Comparison of ENCODE assay signal across 23 mouse cellular contexts in genomic region chr11:96843627-96844026, GRCm38 (mm10). TPM values are rescaled to one million over a fixed set of nuclear protein-coding genes. Genes with fewer than 3 reads are reported as not detected.
A peak's percentile ranks its signal among the peaks of the same experiment; 100 is the strongest.
DNase-seq lines count a peak whose midpoint lies in the region; TF ChIP-seq lines count a peak whose summit lies in the region.
"Had no signal": no experiment of that assay in that cellular context is flagged by ENCODE, and none has a peak within 500 bp of the region (broad histone marks: within the 10 kb centered on the region; RNA-seq: fewer than 3 reads in every experiment).

No protein-coding gene starts in this region.

- H3K9me3 ChIP-seq in CH12.LX (replicated peaks; ENCODE audit: low read length), result peaks cover 6% of the 10 kb centered on the region
- no peaks in the 10 kb centered on the region for H3K9me3 ChIP-seq in ES-E14 (ENCODE audit: control insufficient read depth, insufficient read depth, low read depth, low read length)
- H3K9me3 ChIP-seq in MEL (replicated peaks; ENCODE audit: insufficient read depth, low read length), result no peaks in the 10 kb centered on the region
- H3K9me3 ChIP-seq: G1E had no signal

- in situ Hi-C loops in CH12.LX (cut with MboI; ENCODE audit: low pct_ligation_motif_present, low pct_unique_long_range_greater_than_20kb, low sequenced_read_pairs), result no loop called here
- in situ Hi-C loops in ES-E14 (cut with MboI; ENCODE audit: low sequenced_read_pairs in 2 of 2, unreplicated experiment in 2 of 2), result no loop called here

- H3K4me1 ChIP-seq in CH12.LX (ENCODE audit: control insufficient read depth in 1 of 2, insufficient read depth in 2 of 2), result peaks cover under 1 to 5% of the 10 kb centered on the region in 2 experiments
- H3K4me1 ChIP-seq in ES-E14 (ENCODE audit: control insufficient read depth in 2 of 2, insufficient read depth in 2 of 2, low read length in 2 of 2, poor library complexity in 1 of 2), result peaks cover 0 to 7% of the 10 kb centered on the region in 2 experiments; a peak in 1 of 4 replicates
- H3K4me1 ChIP-seq in MEL (ENCODE audit: control insufficient read depth in 1 of 2, insufficient read depth in 2 of 2, low read length in 2 of 2), result no peaks in the 10 kb centered on the region

- TF ChIP-seq POLR2A in CH12.LX (IDR thresholded peaks at IDR 0.05; ENCODE audit: low read depth, low read length), result no peak
- no peak for TF ChIP-seq POLR2A in MEL (IDR thresholded peaks at IDR 0.05; ENCODE audit: control insufficient read depth in 1 of 2, insufficient read depth in 1 of 2, low read depth in 1 of 2, low read length in 2 of 2, poor library complexity in 1 of 2)

- H3K27me3 ChIP-seq in CH12.LX (replicated peaks) (peaks cover 9% of the 10 kb centered on the region), MEL (ENCODE audit: control insufficient read depth in 1 of 2, insufficient read depth in 2 of 2, low read length in 2 of 2) (peaks cover 9 to 14% of the 10 kb centered on the region in 2 experiments)
- H3K27me3 ChIP-seq: Patski had no signal

- H3K79me2 ChIP-seq in CH12.LX (replicated peaks; ENCODE audit: control insufficient read depth, extremely low read depth, insufficient read depth, poor library complexity, severe bottlenecking) (no peaks in the 10 kb centered on the region), MEL (ENCODE audit: control insufficient read depth, insufficient read depth, low read length, poor library complexity) (no peaks in the 10 kb centered on the region)

- H3K4me3 ChIP-seq in CH12.LX (replicated peaks in 1 of 3; ENCODE audit: low read depth in 2 of 3, low read length in 2 of 3, poor library complexity in 1 of 3) (no peak overlapping the region), ES-E14 (ENCODE audit: insufficient read depth in 1 of 2, low read depth in 1 of 2, low read length in 2 of 2, poor library complexity in 1 of 2, severe bottlenecking in 1 of 2) (no peak overlapping the region), MEL (ENCODE audit: control insufficient read depth in 1 of 2, insufficient read depth in 1 of 2, low read depth in 2 of 2, low read length in 2 of 2) (no peak overlapping the region)

- TF ChIP-seq EP300 in CH12.LX (IDR thresholded peaks at IDR 0.05; ENCODE audit: low read length) (no peak), MEL (IDR thresholded peaks at IDR 0.05; ENCODE audit: low read depth in 1 of 2, low read length in 2 of 2) (no peak)

- no peak overlapping the region for H3K4me2 ChIP-seq in CH12.LX (ENCODE audit: insufficient read depth, low read depth, poor library complexity, severe bottlenecking)

- TF ChIP-seq RAD21 in CH12.LX (IDR thresholded peaks at IDR 0.05; ENCODE audit: low read depth, low read length) (no peak), MEL (IDR thresholded peaks at IDR 0.05; ENCODE audit: low read depth, low read length) (no peak)

- TF ChIP-seq CTCF in CH12.LX (conservative IDR thresholded peaks at IDR 0.05 in 1 of 2, IDR thresholded peaks at IDR 0.05 in 1 of 2; ENCODE audit: low read depth in 2 of 2, low read length in 2 of 2) (no peak), MEL (IDR thresholded peaks at IDR 0.05 in 2 of 3, conservative IDR thresholded peaks at IDR 0.05 in 1 of 3; ENCODE audit: control insufficient read depth in 1 of 3, insufficient read depth in 1 of 3, low read depth in 2 of 3, low read length in 3 of 3, poor library complexity in 1 of 3, severe bottlenecking in 1 of 3) (no peak)

- no peak for DNase-seq in CH12.LX (ENCODE audit: extremely low read depth)
- no peak for DNase-seq in ES-E14 (ENCODE audit: low read depth, low spot score)
- no peak for DNase-seq in MEL (ENCODE audit: low read depth, low spot score)
- DNase-seq in heart, adult 11 months, result no peak
- no peak for DNase-seq in cerebellum, postnatal 25 days
- DNase-seq in layer of hippocampus, adult 9-10 months (ENCODE audit: low spot score), result no peak
- DNase-seq: adrenal gland, adult 2 months; adrenal gland, adult 8-10 months; adrenal gland, postnatal 10 days; adrenal gland, postnatal 14 days; adrenal gland, postnatal 25 days; adrenal gland, postnatal 36 days; B cell, adult 2 months; cerebellum, adult 11 months; cerebellum, adult 11-12 months; cerebellum, adult 18-20 months; cerebellum, adult 2 months; cerebellum, adult 8-10 months; cerebellum, adult 9-10 months had no signal

- H3K36me3 ChIP-seq in CH12.LX (replicated peaks in 1 of 2; ENCODE audit: control insufficient read depth in 1 of 2, insufficient read depth in 1 of 2, low read length in 1 of 2) (no peaks in the 10 kb centered on the region), ES-E14 (ENCODE audit: control insufficient read depth, insufficient read depth, low read length, poor library complexity, severe bottlenecking) (no peaks in the 10 kb centered on the region), MEL (ENCODE audit: control insufficient read depth in 1 of 2, insufficient read depth in 2 of 2, low read length in 2 of 2) (no peaks in the 10 kb centered on the region)
- H3K36me3 ChIP-seq: G1E had no signal

- H3K9ac ChIP-seq in CH12.LX (ENCODE audit: insufficient read depth, low read depth) (no peak overlapping the region), ES-E14 (ENCODE audit: insufficient read depth, low read depth, low read length, poor library complexity, severe bottlenecking) (no peak overlapping the region), MEL (ENCODE audit: control insufficient read depth, low read depth, low read length, poor library complexity, severe bottlenecking) (no peak overlapping the region)

- no peak overlapping the region for H3K27ac ChIP-seq in CH12.LX (ENCODE audit: insufficient read depth, low read depth)
- no peak overlapping the region; the same call in 1 of the 2 replicates for H3K27ac ChIP-seq in ES-E14 (ENCODE audit: insufficient read depth, low read depth, low read length, poor library complexity, severe bottlenecking)
- H3K27ac ChIP-seq in MEL (ENCODE audit: control insufficient read depth, low read depth, low read length), result no peak overlapping the region

- dilution Hi-C loops in CH12.LX (cut with MboI; ENCODE audit: extremely low pct_ligation_motif_present, extremely low pct_unique_long_range_greater_than_20kb, low sequenced_read_pairs), result no loop called here

TF ChIP-seq in CH12.LX, 34 proteins besides CTCF, POLR2A, EP300 and RAD21:
- no peak for TF ChIP-seq ZC3H11A (IDR thresholded peaks at IDR 0.05; ENCODE audit: low read depth, low read length)
- no peak for TF ChIP-seq KAT2A (IDR thresholded peaks at IDR 0.05; ENCODE audit: insufficient replicate concordance, low read length)
- no peak for TF ChIP-seq ELF1 (IDR thresholded peaks at IDR 0.05; ENCODE audit: low read depth, low read length)
- TF ChIP-seq RCOR1 (conservative IDR thresholded peaks at IDR 0.05; ENCODE audit: low read depth, low read length), result no peak
- no peak for TF ChIP-seq POLR2AphosphoS2 (IDR thresholded peaks at IDR 0.05; ENCODE audit: low read depth, low read length)
- TF ChIP-seq ZNF384 (IDR thresholded peaks at IDR 0.05; ENCODE audit: low read depth, low read length), result peak; percentile 59; the same call in 1 of the 2 replicates
- no peak for TF ChIP-seq TBP (conservative IDR thresholded peaks at IDR 0.05; ENCODE audit: low read depth, low read length)

TF ChIP-seq in ES-E14, 5 proteins besides CTCF, POLR2A, EP300 and RAD21:
- TF ChIP-seq HCFC1 (IDR thresholded peaks at IDR 0.05; ENCODE audit: borderline replicate concordance, insufficient read depth, low read length), result no peak
- TF ChIP-seq CHD2 (IDR thresholded peaks at IDR 0.05; ENCODE audit: low read depth, low read length), result no peak
- peak; percentile 80 for TF ChIP-seq ZNF384 (IDR thresholded peaks at IDR 0.05; ENCODE audit: low read depth, low read length)
- TF ChIP-seq MAFK (IDR thresholded peaks at IDR 0.05; ENCODE audit: insufficient read depth, low read depth, low read length), result no peak
- TF ChIP-seq ZC3H11A (IDR thresholded peaks at IDR 0.05; ENCODE audit: borderline replicate concordance, low read depth, low read length), result no peak
TF ChIP-seq in ES-E14: peak in this region for 1.

TF ChIP-seq in MEL, 35 proteins besides CTCF, POLR2A, EP300 and RAD21:
- TF ChIP-seq GABPA (IDR thresholded peaks at IDR 0.05; ENCODE audit: low read depth, low read length) (no peak), MXI1 (IDR thresholded peaks at IDR 0.05; ENCODE audit: low read depth, low read length) (no peak), ZNF384 (IDR thresholded peaks at IDR 0.05; ENCODE audit: low read depth, low read length) (peak; percentile 64)

RNA-seq across cellular contexts. Expression of gene Copz2, which starts 6.0 kb away (rescaled TPM):
- 1.3 and 4.1 TPM in 2 replicates for total RNA-seq in CH12.LX (2012; rRNA removed)
- total RNA-seq in CH12.LX (2014; rRNA removed), result 0.28 and 0.35 TPM in 2 replicates
- 0.87 and 0.99 TPM in 2 replicates for polyA plus RNA-seq in CH12.LX (2012; ENCODE audit: insufficient read length, low read depth)
- total RNA-seq in ES-E14 (2012; rRNA removed), result 2.5 and 5.5 TPM in 2 replicates
- total RNA-seq in MEL (2012; rRNA removed), result 0.95 and 2.1 TPM in 2 replicates
- polyA plus RNA-seq in MEL (2012; ENCODE audit: insufficient read depth in 1 of 2, insufficient read length in 2 of 2, low read depth in 1 of 2, low replicate concordance in 2 of 2, missing spikeins in 1 of 2), result 1 to 10 TPM in 1 of 2 experiments, not detected in 1; 6.3 TPM
- polyA plus RNA-seq: activated CD4-positive, CD25-positive, alpha-beta regulatory T cell, adult 4 months; CD4-positive, CD25-positive, alpha-beta regulatory T cell, adult 4 months had no signal

RNA-seq across cellular contexts. Expression of gene Nfe2l1, which starts 13.9 kb away (rescaled TPM):
- total RNA-seq in CH12.LX (2012; rRNA removed) (113 and 169 TPM in 2 replicates), CH12.LX (2014; rRNA removed) (61.1 and 77.7 TPM in 2 replicates), ES-E14 (2012; rRNA removed) (166 and 208 TPM in 2 replicates), MEL (2012; rRNA removed) (44.8 and 47.0 TPM in 2 replicates)
- polyA plus RNA-seq in CH12.LX (2012; ENCODE audit: insufficient read length, low read depth) (145 and 182 TPM in 2 replicates), MEL (2012; ENCODE audit: insufficient read depth in 1 of 2, insufficient read length in 2 of 2, low read depth in 1 of 2, low replicate concordance in 2 of 2, missing spikeins in 1 of 2) (10 to 100 TPM; 37.5 to 66.5 TPM)

RNA-seq across cellular contexts. Expression of gene Cbx1, which starts 54.7 kb away (rescaled TPM):
- total RNA-seq in CH12.LX (2012; rRNA removed) (144 and 163 TPM in 2 replicates), CH12.LX (2014; rRNA removed) (115 and 138 TPM in 2 replicates), ES-E14 (2012; rRNA removed) (112 and 153 TPM in 2 replicates), MEL (2012; rRNA removed) (132 and 135 TPM in 2 replicates)
- polyA plus RNA-seq in CH12.LX (2012; ENCODE audit: insufficient read length, low read depth) (223 and 251 TPM in 2 replicates), MEL (2012; ENCODE audit: insufficient read depth in 1 of 2, insufficient read length in 2 of 2, low read depth in 1 of 2, low replicate concordance in 2 of 2, missing spikeins in 1 of 2) (100 to 1,000 TPM; 152 to 368 TPM)

Comparison
In these comparisons a context has a peak if more than half of its experiments do, and no peak if none do; other contexts are left out.
1. Of the 35 proteins assayed by ChIP-seq in both MEL and CH12.LX: peak only in MEL: none; only in CH12.LX: none; in both: ZNF384; in neither: 34.